8 mouse cellular contexts compared by ENCODE assay signal in genomic region chr16:46121420-46121819, GRCm38 (mm10). TPM values are rescaled to one million over a fixed set of nuclear protein-coding genes. Genes with fewer than 3 reads are reported as not detected.
DNase-seq lines count a peak whose midpoint lies in the region; ATAC-seq and TF ChIP-seq lines count a peak whose summit lies in the region.

No protein-coding gene starts in this region.

- WGBS in lung, adult 2 months: 42% methylated on average over 2 of the region's 2 CpGs
- WGBS in forebrain, embryonic 15.5 days: 50% methylated on average over 2 of the region's 2 CpGs
- 36% methylated on average over 2 of the region's 2 CpGs for WGBS in midbrain, embryonic 16.5 days

- no peaks in the 10 kb centered on the region for H3K27me3 ChIP-seq in forebrain, embryonic 15.5 days
- no peaks in the 10 kb centered on the region for H3K27me3 ChIP-seq in midbrain, embryonic 16.5 days (ENCODE audit: control insufficient read depth, insufficient read depth, low read depth, low read length)

- no peak overlapping the region for H3K27ac ChIP-seq in forebrain, embryonic 15.5 days (replicated peaks)
- H3K27ac ChIP-seq in midbrain, embryonic 16.5 days (ENCODE audit: low read length): no peak overlapping the region

- TF ChIP-seq CTCF in lung, adult 2 months (IDR thresholded peaks at IDR 0.05; ENCODE audit: insufficient read depth, low read length): peak; percentile 31; the same call in 1 of the 2 replicates

- H3K36me3 ChIP-seq in forebrain, embryonic 15.5 days: no peaks in the 10 kb centered on the region
- no peaks in the 10 kb centered on the region for H3K36me3 ChIP-seq in midbrain, embryonic 16.5 days (ENCODE audit: control insufficient read depth, insufficient read depth, low read length)

- ATAC-seq in forebrain, embryonic 15.5 days (replicated peaks): peak; percentile 83
- peak; percentile 76; the same call in 1 of the 2 replicates for ATAC-seq in midbrain, embryonic 16.5 days

- no peak overlapping the region for H3K4me2 ChIP-seq in forebrain, embryonic 15.5 days (replicated peaks)
- no peak overlapping the region for H3K4me2 ChIP-seq in midbrain, embryonic 16.5 days (ENCODE audit: low read length)

- no peaks in the 10 kb centered on the region for H3K9me3 ChIP-seq in forebrain, embryonic 15.5 days
- H3K9me3 ChIP-seq in midbrain, embryonic 16.5 days (replicated peaks; ENCODE audit: control insufficient read depth, low read length, poor library complexity, severe bottlenecking): no peaks in the 10 kb centered on the region

- no peak for TF ChIP-seq POLR2A in lung, adult 2 months (IDR thresholded peaks at IDR 0.05; ENCODE audit: borderline replicate concordance, extremely low read depth, low read depth, low read length)

- H3K4me1 ChIP-seq in lung, adult 2 months (ENCODE audit: control insufficient read depth, insufficient read depth, low read length): no peaks in the 10 kb centered on the region
- no peaks in the 10 kb centered on the region; the same call in 1 of the 2 replicates for H3K4me1 ChIP-seq in forebrain, embryonic 15.5 days
- H3K4me1 ChIP-seq in midbrain, embryonic 16.5 days (ENCODE audit: control insufficient read depth, insufficient read depth, low read length): peaks cover 2% of the 10 kb centered on the region; the same call in 1 of the 2 replicates

- H3K4me3 ChIP-seq in lung, adult 2 months (replicated peaks; ENCODE audit: extremely low read depth, low read depth, low read length): no peak overlapping the region
- no peak overlapping the region for H3K4me3 ChIP-seq in forebrain, embryonic 15.5 days
- no peak overlapping the region for H3K4me3 ChIP-seq in midbrain, embryonic 16.5 days (ENCODE audit: low read depth, low read length)

- H3K9ac ChIP-seq in forebrain, embryonic 15.5 days (replicated peaks): no peak overlapping the region
- no peak overlapping the region for H3K9ac ChIP-seq in midbrain, embryonic 16.5 days (ENCODE audit: low read depth, low read length)

- peak; percentile 69 to 72 for DNase-seq in cerebellum, postnatal 14 days
- no peak for DNase-seq in cerebellum, adult 9-10 months
- DNase-seq in lung, adult 2 months: no peak
- no peak for DNase-seq in lung, adult 18-20 months
- DNase-seq in layer of hippocampus, adult 9-11 months: peak; percentile 11
- no peak for DNase-seq in urinary bladder, postnatal 14 days (ENCODE audit: low spot score)

RNA-seq across cellular contexts. Expression of gene Cd96, which starts 1.4 kb away (rescaled TPM):
- 0.55 and 0.78 TPM in 2 replicates for polyA plus RNA-seq in lung, adult 2 months (2012; rRNA removed)
- not detected in 2 replicates for polyA plus RNA-seq in forebrain, embryonic 15.5 days (2015; fragmentation: Nextera tagmentation; extraction: Ambion mirVana)
- 0.10 and 0.15 TPM in 2 replicates for polyA plus RNA-seq in midbrain, embryonic 16.5 days (2015; fragmentation: Nextera tagmentation; extraction: Ambion mirVana)

RNA-seq across cellular contexts. Expression of gene Gm4737, which starts 33.5 kb away (rescaled TPM):
- polyA plus RNA-seq in lung, adult 2 months (2012; rRNA removed): 7.3 and 8.0 TPM in 2 replicates
- 1.7 and 2.2 TPM in 2 replicates for polyA plus RNA-seq in forebrain, embryonic 15.5 days (2015; fragmentation: Nextera tagmentation; extraction: Ambion mirVana)
- 1.1 and 1.8 TPM in 2 replicates for polyA plus RNA-seq in midbrain, embryonic 16.5 days (2015; fragmentation: Nextera tagmentation; extraction: Ambion mirVana)

Comparison
In these comparisons a context has a peak if more than half of its experiments do, and no peak if none do; other contexts are left out.
1. DNase-seq: peak in cerebellum, postnatal 14 days (2 of 2) and layer of hippocampus, adult 9-11 months (single experiment); none in cerebellum, adult 9-10 months (single experiment), lung, adult 2 months (single experiment), lung, adult 18-20 months (0 of 2) and urinary bladder, postnatal 14 days (single experiment).